Mouse (Mus musculus): Measurements from ENCODE around the gene Olfr374. TPM values are rescaled to one million over a fixed set of nuclear protein-coding genes. Genes with fewer than 3 reads are reported as not detected.

Olfr374 gene
- total RNA-seq, 2 experiments from 2014 or later, result not detected

DNA sequence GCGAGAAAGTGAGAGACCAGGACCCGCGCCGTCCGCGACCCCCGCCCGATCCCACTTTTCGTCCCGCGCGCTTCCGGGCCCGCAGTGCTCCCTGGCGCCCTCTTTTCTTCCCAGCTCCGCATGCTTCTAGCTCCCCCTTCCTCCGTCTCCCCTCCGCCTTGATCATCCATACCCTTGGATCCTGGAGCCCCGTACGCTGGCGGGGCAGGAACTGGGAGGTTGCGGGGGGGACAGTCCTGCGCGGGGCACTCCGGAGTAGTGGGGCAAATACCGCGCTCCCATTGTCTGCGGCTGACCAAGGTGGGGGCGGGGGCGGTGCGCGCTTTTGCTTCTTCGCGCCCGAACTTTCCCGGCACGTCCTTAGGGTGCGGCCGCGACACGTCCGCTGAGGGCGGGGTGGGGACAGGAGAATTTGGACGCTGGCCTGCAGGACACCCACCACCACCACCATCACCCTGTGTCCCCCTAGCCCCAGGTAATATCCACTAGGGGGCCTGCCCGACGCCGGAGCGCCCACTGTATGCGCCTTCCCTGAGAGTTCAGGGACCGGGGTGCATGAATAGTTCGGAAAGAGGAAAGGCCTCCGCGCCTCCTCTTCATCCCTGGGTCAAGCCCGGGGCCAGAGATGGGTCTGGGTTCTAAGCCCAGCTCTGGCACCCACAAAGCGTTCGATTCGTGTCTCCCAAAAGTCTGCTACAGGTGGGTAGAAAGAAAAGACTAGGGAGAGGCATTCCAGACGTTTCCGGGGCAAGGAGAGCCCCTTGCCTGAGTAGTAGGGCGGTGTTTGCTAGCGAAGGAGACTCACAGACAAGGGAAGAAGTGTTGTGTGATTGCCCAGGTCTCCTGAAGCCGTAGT lies 28.8 kb downstream of the Olfr374 start:
- DNase-seq, result peak; percentile 70

DNA sequence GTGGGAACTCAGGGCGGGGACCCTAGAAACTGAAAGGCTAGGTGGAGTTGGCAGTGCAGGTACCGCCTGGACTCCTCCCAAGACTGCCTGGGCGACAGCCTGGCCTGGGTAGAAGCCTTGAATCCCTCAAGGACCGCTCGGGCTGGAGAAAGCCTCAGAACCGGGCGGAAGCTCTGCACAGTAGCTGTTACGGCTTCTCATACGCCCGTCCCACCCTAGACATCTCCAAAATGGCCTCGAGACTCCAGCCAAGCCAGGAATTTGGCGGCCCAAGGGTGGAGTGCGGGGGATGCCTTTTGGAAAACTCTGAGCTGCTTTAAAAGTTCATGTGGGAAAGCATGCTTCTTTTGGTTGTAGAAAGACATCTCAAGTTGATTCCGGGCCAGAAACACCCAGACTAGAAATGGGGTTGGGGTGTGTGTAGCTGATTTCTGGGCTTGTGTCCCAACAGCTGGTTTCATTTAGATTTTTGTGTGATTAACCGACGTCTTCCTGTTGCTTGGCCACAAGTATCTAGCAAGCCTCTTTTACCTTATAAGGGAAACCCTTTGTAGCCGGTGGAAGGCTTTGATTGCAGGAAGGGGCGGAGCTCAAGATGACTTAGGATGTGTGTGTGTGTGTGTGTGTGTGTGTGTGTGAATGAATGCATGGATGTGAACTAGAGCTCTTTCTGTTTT lies 29.6 kb downstream of the Olfr374 start:
- DNase-seq, result peak; percentile 76

DNA sequence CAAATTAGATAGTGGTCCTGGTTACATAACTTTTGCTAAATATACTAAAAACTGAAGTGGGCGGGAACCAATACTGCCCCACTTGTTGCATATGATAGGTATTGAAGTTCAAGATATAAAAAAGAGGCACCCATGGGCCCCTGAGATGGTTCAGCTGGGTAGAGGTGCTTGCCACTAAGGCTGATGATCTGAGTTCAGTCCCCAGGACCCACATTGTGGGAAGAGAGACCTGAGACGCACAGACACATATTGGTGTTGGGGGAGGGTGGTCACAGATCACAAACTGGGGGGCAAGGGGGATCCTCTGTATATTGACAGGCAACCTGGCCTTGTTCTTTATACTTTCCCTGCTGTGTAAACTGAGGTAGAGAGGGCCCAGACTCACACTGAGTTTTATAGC lies 30.6 kb downstream of the Olfr374 start:
- DNase-seq, result no peak

DNA sequence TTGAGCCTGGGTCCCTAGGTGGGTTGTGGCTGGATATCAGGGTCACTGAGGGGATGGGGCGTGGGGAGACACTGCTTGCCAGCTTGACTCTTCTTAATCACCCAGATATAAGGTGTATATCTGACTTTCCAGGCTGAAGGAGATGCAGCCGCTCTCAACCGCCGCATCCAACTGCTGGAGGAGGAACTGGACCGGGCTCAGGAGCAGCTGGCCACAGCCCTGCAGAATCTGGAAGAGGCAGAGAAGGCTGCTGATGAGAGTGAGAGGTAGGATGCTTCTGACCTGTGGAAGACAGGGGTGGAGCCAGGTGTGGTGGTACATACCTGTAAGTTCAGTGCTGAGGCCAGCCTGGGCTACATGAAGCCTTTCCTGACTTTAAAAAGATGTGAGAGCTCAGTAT lies 31.6 kb downstream of the Olfr374 start:
- no peak for DNase-seq

DNA sequence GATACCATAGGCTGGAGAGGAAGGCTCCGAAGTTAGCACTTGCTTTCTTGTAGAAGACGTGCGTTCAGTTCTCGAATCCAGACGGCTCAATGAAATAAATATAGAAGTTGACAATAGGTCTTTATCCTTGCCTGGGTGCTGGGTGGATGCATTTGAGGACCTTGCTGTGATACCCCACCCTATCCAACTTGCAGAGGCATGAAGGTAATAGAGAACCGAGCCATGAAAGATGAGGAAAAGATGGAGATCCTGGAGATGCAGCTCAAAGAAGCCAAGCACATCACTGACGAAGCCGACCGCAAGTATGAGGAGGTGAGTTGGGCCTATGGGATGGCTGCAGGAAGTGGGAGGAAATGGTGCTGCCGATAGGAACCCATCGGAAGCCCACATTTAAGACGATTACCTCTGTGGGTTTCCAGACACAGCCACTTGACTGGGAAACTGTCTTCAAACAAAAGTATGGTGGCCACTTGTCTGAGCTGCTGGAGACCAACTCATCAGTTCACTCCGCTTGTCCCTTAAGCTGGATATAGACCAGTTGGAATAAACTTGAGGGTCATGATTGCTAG lies 36.5 kb downstream of the Olfr374 start:
- no peak for DNase-seq

DNA sequence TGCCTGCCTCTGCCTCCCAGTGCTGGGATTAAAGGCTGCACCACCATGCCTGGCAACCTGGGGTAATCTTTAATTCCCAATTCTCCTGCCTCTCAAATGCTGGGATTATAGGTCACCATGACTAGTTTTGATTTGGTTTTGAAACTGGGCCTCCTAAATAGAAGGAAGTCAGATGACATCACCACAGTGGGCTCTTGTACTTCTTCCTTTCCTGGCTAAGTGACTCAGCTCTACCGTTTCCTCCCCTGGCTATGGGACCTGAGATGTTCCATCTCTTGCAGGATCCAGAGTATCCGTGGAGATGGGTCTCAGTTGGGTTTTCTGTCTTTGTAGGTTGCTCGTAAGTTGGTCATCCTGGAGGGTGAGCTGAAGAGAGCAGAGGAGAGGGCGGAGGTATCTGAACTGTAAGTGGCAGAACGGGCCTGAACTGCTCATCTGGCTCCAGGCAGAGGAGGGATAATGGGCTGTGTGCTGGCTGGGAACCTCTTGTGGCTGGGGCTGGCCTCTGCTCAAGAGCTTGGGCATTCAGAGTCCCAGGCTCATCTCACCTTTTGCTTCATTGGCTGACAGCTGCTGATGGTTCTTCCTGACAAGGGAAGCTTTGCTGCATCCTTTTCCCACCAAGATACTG lies 37.6 kb downstream of the Olfr374 start:
- no peak for DNase-seq

DNA sequence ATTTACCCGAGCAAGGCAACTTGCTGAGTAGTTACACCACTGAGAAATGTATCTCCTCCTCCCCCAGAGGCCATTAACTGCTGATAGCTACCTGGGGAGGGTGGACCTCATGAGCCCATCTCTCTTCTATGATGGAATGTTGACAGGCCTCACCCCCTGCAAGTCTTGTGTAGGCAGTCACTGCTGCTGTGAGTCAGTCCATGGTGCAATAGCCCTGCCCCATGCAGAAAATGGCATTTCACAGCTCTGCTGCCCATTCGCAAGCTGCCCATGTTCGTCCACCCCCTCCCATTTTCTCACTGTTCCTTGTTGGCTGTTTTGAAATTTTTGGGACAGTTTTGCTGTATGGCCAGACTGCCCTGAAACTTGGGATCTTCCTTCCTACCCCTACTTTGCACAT lies 38.7 kb downstream of the Olfr374 start:
- no peak for DNase-seq

DNA sequence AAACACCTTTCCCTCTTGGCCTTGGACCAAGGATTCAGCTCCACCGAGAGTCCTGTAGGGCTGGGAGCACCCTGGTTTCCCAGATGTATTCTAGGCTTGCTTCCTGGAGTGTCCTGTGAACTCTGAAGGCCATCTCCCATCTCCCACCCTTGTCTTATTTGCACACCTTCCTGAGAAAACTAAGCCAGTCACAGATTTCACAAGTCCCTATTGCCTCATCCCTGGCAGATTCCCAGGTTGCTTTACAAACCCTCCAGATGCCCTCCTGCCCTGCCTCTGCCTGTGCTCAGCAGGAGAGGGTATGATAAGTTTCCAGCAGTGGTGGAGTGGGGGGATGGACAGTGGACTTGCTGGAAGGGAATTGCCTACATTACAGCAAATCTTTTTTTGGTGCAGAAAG lies 39.2 kb downstream of the Olfr374 start:
- DNase-seq, result no peak

DNA sequence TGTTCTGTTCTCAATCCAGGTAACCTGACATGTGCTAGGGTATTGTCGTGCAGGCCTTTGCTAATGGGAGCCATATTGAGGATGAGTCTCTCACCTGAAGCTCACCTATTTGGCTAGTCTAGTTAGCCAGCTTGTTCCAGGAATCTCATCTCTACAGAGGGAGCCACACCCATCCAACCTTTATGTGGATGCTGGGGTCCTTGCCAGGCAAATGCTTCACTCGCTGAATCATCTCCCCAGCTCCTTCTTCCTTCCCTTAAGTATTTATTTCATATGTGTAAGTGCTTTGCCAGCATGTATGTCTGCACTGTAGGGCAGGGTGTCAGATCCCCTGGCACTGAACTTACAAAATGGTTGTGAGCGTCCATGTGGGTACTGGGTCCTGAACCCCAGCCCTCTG lies 39.7 kb downstream of the Olfr374 start:
- no peak for DNase-seq

DNA sequence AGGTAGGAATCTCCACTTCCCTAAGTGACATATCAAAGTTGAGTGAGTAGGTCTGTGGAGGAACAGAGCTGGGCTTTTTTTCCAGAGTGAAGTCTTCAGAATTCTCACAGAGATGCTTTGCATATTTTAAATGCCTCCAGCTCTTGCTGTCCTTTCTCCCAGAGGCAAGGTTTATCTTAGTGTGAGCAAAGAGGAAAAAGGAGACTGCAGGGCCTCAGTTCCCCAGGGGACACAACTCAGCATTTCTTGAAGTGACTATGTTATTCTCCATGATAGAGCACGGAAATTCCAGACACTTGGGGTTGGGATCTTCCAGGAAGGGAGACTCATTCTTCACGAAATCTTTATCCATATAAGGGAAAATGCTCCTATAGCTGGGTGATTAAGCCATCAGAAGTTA lies 40.4 kb downstream of the Olfr374 start:
- DNase-seq, result no peak

DNA sequence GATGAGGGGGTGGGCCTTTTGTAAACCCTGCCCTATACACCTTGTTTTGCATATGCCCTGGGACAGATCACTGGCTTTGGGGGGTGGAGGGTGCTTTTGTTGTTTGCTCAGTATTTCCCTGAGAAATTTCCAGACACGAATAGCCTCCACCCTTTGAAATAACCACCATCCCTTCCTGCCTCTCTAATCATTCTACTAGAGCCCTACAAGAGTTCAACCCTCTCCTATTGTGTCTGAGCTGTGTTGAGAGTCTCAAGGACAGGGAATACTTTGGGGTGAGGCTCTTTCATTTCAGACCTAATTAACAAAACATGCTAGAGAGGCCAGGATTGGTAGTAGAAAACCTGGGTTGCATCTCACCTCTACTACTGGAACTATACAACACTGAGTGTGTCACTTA lies 42.2 kb downstream of the Olfr374 start:
- no peak for DNase-seq

DNA sequence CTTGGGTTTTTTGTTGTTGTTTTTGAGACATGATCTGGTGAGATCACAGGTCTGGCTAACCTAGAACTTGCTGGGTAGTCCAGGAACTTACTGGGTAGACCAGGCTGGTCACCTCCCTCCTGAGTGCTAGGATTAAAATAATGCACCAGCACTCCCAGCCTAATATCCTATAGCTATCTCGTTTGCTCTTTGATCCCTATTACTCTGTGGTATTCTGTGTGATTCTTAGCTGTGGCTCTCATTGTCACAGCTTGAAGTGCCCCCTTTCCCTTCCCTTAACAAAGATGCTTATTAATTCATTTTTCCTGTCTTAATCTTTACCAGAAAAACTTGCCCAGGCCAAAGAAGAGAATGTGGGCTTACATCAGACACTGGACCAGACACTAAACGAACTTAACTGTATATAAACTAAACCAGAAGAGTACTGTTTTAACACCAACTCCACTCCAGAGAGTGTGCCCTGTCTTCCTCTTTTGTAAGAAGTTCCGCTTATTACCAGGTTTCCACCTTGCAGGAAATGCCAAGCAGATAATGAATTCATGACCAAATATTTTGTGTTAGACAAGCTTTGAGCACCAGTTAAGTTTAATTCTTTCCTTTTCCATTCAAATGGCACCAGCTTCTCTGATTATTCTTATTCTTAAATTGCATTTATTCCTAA lies 44.7 kb downstream of the Olfr374 start:
- no peak for DNase-seq

DNA sequence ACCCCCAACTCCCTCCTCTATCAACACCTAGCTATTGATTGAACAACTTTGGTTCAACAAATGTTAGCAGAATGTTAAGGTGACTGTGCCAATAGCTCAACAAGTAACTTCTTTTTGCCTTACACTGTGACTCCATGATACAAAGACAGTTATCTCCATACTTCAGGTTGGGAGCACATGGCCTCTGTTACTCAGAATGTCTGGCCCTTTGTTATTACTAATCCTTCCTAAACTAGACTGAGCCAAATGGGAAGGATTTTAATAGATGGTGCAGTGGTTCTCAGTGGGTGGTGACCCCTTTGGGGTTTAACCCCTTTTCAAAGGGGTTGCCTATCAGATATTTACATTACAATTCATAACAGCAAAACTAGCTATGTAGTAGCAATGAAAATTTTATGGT lies 46.5 kb downstream of the Olfr374 start:
- no peak for DNase-seq

DNA sequence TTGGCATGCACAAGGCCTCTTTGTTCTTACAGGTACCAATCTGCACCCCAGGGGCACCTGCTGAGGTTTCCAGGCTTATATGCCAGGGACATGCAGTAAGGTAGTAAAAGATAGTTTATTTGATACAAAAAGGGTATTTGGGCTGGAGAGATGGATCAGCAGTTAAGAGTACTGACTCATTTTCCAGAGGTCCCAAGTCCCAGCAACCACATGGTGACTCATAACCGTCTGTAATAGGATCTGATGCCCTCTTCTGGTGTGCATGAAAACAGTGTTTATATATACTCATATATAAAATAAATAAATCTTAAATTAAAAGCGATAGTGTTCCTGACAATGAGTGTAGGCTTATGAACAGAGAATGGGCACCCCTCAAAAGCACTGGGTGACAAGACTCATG lies 51.3 kb downstream of the Olfr374 start:
- no peak for DNase-seq

DNA sequence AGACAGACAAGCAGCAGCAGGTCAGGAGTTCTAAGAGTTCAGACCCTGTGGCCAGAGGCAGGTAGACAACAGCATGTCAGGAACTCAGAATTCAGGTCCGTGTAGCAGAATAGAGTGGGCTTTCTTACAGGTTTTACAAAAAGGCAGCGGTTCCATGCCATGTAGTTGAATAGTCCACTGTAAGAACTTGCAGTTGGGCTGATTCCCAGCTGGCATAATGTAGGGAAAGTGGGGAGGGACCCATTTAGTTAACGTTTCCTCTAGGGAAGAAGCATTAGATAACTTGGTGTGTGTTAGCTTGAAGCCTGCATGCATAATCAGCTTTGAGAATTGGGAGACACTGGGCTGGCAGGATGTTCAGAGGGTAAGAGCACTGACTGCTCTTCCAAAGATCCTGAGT lies 51.9 kb downstream of the Olfr374 start:
- DNase-seq, result no peak

DNA sequence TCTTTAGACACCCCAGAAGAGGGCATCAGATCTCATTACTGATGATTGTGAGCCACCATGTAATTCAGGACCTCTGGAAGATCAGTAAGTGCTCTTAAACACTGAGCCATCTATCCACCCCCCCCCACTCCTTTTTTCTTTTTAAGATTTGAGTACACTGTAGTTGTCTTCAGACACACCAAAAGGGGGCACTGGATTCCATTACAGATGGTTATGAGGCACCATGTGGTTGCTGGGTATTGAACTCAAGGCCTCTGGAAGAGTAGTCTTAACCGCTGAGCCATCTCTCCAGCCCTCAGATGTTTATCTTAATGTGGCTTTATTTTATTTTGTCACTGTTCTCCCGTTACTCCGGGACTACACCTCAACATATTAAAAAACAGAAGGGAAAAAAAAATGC lies 53.2 kb downstream of the Olfr374 start:
- DNase-seq, result no peak

DNA sequence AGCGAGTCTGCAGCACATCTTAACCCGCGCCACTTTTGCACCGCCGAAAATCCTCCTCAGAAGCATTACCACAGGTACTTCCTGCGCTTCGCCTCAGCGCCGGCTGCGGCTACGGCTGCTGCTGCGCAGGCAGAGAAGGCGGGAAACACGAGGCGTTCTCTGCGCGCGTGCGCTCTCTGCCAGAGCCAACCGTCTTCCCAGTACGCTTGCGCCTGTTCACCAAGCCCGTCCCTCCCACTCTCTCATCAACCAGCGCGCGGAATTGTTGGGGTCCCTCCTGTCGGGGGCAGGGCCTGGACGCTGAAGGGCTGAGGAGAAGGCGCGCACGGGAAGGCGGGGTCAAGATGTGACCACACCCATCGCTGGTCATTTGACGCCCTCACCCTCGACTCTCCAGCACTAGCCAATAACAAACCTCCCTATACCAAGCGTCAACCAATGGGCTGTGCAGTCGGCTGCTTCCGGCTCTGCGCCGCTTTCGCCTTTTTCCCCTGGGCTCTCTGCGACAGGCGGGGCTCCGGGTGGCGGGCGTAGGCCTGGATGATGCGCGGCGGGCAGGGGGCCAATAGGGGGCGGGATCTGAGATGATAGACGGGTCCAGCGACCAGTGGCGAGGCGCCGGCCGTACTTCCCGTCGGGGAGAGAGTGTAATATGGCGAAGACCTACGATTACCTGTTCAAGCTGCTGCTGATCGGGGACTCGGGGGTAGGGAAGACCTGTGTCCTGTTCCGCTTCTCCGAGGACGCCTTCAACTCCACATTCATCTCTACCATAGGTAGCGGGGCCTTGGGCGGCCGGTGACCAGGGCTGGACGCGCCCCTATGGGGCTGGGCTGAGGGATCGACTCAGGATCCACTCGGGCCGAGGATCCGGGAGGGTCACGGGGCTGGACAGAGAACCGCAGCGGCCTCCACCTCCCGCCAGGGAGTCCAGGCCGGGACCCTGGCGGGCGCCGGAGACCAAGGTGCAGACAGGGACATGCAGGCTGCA lies 54.2 kb downstream of the Olfr374 start, which contains the start of gene Rab8a:
Gene Rab8a (plus strand): TSS at position 494 of the 991 bp plus-strand sequence.
- DNase-seq, result peak; percentile 100

DNA sequence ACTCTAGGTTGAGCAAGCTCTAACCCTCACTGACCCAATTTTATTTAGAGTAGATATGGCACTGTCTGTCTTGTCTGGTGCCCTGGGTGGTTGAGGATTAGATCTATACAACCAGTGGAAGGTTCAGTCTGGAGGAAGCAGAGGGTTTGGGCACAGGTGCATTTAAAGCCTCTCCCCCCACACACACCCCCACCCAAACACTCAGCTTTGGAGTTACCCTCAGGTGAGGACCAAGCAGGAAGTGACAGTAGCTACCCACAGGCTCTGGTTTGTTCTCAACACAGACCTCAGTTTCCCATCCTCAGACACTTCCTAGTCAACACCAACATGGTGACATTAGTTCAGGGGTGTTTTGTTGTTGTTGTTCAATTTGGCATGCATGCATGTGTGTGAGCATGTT lies 56.0 kb downstream of the Olfr374 start:
- no peak for DNase-seq
